Mouse (Mus musculus) frontal cortex, postnatal 14 days (tissue): ENCODE data around the gene St14.
"Not testable (repeated sequence)": the region's sequence is repeated elsewhere in the genome, so short reads cannot be mapped to it uniquely, and the experiment has no call there.

Experiments
- DNase-seq, 2 experiments: peaks; one replicate each; pipeline ENCODE4 v3.0.0; 2022; ENCODE audit warnings: low spot score in 2 of 2

The St14 gene

DNA sequence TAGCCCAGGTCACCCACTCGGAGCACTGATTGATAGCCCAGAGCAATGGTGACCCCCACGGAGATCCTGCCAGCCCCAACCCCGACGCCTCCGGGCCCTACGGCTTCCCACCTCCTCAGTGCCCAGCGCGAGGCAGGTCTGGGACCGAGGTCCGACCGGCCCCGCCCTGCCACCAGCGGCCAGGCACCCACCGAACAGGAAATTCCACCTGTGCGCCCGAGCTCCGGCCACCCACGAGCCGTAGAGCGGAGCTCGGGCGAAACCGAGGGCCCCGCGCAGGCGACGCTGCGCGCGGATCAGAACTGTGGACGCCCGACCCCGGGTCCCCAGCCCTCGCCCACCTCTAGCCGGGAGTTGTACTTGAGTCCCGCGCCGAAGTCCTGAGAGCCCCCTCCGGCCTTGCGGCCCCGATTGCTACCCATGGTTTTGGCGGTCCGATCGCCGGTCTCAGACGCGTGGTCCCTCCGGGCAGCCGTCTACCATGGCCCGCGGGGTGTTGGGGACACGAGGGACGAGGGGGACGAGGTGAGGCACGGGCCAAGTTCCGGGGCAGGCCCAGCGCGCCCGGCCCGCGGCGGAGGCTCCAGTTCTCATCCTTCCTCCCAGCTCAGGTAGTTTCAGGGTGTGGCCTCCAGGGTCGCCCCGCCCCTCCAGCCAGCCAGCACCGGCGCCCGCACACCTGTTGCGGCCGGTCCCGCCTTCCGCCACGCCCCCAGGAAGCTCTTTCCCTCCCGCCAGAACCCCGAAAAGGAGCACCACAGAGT lies at the start of gene St14:
TSS of gene St14 (minus strand) at position 649 of the 764 bp plus-strand sequence.
- no peak for DNase-seq

DNA sequence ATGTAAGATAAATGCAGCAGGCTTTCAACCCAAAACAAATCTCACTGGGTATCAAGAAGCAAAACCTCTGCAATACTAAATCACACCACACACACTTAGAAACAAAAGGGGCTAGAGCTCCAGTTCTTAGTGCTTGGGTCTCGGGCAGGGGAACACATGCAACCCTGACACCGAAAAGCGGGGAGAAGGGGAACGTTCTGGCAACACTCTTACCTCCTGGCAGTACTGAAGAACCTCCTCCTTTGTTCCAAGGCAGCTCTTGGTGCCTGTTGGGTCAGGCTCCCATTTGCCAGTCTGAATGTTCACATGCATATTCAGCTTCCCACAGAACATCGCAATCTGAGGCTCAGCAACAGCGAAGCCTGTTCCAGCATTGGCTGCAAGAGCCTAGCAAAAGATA lies 46.0 kb upstream of the St14 start:
- DNase-seq, result no peak

DNA sequence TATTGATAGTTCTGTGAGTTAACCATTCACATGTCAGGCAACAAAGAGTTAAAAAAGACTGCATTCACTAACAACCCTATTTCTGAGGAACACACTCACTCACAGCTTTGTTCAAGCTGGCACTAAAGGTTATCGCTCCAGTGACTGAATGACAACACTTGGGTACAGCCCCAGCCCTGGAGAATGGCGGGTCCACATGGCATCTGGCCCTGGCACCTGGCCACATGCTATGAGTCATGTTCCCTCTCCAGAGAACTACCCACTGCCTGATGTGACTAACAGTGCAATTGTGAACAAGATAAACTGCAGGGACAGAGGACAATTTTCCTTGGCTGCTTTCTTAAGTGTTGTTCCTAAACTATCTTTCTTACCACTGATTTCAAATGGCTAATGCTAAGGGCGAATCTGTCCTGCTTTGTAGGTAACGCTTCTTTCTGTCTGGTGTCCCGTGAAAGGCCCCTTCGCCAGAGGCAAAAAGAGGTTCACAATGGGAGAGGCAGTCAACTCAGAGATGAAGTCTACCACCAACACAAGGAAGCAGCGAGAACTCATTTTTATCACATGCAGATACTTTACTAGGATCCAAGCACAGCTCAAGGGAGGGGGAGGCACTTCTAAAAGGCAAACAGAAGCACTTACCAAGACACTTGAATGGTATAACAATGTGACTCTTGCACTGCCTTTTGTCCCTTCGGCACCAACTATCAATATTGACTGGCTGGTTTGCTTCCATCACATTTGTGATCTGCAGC lies 44.9 kb upstream of the St14 start:
- peak; percentile 65 to 68 for DNase-seq

DNA sequence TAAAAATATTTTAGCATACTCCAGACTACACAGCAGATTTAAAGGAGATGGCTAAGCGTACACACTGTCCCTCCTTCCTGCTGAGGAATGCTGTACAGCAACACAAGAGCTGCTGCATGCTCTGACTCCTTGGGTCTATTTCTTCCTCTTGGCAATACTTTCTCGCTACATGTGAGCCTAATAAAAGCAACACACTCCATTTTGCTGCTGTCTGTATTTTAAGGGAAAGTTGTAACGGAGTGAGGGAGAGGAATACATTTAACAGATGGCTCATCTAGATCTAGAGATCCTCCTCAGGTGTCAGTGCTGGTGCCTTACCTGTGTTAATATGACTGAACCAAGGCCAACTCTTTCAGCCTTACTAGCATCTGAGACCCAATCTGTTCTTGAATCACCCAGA lies 44.3 kb upstream of the St14 start:
- no peak for DNase-seq

DNA sequence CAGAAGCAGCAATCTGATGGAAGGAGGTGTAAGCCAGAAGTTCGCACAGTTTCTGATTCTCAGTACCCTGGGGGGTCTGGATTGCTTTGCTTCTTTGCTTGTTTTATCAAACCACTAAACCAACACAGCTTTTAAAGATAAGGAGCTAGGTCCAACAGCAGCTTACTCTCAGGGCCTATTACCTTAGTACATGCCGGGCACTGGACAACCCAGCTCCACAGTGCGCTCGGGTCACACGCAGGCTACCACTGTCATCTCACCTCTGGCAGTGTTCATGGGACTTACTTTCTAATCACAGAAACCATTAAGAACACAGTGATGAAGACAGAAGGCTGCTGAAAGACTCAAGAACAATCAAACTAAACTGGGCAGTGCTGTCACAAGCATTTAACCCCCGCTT lies 43.7 kb upstream of the St14 start:
- DNase-seq, result no peak

DNA sequence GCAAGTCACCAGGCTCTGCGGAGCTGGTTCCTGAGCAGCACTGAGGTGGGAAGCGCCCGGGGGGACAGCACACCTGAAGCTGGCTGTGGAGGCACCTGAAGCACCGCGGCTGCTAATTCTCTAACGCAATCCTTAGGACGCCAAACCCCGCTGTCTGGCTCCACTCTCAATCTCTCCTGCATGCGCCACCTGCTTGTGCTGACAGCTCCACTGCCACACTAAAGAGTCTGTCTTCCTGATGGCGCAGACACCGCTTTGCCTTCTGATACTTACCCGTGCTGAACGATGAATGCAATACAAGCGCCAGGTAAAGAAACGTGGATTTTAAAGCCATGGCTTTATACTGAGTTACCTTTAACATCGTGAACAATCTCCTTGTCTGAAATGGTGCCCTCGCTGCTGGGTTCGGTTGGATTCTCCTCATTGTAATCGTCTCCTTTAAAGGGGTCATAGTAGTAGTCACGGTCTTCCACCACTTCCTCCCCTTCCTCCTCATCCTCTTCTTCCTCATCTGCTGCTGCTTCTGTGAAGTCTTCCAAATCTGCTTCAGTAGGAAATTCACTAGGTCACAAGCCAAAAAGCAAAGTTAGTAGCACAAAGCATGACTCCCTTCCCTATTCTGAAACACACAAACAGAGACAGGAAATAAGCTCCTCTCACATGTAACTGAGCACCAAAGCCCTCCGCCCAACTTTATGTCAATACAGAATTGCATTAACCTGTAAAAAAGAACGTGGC lies 36.9 kb upstream of the St14 start:
- DNase-seq, result no peak

DNA sequence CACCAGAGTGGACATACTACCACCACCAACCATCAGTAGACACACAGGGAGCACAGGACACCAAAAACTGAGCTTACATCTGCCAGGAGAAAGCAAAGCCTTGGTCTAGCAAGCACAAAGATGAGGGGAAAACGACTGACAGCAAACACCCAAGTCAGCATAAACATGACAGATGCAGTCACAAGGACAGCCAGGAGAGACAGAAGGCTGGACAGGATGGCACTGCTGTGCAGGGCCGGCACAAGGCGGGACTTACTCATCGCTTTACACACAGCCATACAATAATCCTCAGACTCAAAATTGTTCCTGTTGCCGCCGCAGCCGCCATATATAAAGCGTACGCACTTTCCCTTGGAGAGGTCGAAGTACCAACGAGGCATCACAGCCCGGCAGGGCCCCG lies 35.7 kb upstream of the St14 start:
- DNase-seq, result no peak

DNA sequence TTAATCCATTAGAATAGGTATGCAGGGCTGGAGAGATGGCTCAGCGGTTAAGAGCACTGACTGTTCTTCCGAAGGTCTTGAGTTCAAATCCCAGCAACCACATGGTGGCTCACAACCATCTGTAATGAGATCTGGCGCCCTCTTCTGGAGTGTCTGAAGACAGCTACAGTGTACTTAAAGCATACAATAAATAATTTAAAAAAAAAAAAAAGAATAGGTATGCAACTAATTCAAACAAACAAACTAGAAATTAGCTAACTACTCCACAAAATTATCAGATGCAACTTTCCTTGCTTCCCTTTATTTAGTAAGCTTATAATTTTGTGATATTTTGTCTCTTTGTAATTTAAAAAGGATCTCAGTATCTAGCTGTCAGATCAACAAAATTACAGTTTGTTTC lies 33.9 kb upstream of the St14 start:
- not testable (repeated sequence) for DNase-seq

DNA sequence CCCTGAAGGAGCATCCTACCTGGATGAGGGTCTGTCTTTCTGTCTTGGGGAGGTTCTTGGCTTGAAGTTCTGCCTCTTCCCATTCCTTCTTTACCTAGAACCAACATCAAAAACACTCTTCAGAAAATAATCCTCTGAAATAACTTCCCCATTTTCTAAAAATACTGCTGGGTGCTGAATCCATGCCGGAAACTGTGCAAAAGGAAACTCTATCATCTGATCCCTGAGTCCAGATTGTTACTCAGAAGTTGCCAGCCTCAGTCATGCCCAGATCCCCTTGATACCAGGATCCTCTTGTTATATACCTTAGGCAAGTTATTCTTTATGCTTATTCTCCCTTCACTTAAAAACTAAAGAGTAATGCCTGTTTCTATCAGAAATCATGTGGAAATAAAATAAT lies 31.7 kb upstream of the St14 start:
- DNase-seq, result no peak

DNA sequence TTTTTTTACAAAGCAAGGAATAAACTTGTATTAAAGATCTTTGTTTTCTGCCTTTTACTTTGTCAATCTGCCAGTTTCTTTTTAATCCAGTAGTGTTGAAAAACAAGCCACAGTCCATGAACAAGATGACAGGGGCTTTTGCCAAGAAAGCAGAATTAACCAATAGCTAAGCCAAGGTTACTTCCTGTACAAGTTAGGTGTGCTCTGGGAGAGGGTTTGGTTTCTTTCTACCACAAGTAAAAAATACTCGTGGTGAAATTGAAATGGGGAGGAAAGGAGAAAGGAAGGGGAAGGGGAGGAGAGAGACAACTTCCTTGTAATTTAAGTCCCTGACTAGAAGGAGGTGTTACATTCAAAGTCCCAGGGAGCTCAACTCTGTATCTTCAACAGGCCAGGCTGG lies 31.3 kb upstream of the St14 start:
- no peak for DNase-seq

DNA sequence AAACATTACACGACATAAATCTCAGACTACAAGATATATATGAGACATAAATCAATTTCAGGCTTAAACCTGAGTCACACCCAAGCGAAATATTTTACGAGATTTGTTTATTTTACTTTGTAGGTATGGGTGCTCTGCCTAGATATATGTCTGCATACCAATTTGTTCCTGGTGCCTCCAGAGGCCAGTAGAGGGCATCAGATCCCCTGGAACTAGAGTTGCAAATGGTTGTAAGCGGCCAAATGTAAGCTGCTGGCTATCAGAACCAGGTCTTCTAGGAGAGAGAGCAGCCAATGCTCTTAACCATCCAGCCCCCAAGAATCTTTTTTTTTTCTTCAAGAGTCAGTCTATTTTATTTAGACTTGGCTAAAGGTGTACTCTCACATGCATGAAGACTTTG lies 28.3 kb upstream of the St14 start:
- DNase-seq, result no peak

DNA sequence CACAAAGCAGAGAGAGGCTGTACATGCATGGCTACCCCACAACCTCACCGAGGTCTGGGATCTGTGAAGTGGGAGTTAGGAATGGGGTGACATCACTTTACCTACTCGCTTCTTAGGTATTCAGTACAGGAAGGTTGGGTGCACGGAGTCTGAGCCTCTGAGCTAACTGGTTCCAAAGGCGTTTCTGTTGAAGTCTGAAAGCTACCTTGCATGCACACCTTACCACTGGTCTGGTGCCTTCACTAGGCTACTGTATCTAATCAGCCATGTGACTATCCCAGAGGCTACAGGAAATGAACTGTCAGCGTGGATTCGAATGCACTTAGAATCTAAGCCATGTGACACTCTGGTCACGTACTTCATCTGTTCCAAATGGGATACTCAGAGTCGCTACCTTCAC lies 24.9 kb upstream of the St14 start:
- no peak for DNase-seq

DNA sequence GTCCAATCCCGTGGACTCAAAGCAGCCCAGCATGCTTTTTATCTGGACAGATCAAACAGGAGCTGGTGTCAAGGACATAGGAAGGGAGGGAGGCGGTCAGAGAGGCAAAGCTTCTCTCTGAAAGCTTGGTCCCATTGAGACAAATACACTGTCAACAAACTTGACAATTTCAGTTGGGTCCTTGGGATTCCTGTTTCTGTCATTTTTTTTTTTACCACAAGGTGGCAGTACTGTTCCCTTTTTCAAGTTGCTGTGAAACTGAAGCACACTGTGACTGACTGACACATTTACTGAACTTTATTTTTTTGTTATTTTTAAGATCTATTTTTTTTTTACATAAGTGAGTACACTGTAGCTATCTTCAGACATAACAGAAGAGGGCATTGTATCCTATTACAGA lies 19.4 kb upstream of the St14 start:
- no peak for DNase-seq

DNA sequence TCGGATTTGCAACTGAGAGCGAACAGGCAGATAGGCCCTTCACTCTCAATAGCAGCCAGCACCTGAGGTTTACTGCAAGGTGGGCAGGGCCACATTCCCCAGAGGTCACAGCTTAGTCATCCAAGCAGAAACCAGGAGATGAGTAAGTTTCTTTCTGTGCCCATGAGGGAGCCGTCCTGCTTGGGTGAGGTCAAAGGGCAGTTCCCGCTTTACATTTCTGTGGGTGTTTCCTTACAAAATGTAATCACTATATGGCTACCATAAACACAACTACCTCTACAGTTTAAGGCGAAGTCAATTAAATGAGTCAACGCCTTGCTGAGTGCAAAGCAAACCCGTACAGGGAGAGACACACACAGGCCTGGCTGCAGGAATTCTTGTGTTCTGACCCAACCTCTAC lies 16.5 kb upstream of the St14 start:
- DNase-seq, result no peak

DNA sequence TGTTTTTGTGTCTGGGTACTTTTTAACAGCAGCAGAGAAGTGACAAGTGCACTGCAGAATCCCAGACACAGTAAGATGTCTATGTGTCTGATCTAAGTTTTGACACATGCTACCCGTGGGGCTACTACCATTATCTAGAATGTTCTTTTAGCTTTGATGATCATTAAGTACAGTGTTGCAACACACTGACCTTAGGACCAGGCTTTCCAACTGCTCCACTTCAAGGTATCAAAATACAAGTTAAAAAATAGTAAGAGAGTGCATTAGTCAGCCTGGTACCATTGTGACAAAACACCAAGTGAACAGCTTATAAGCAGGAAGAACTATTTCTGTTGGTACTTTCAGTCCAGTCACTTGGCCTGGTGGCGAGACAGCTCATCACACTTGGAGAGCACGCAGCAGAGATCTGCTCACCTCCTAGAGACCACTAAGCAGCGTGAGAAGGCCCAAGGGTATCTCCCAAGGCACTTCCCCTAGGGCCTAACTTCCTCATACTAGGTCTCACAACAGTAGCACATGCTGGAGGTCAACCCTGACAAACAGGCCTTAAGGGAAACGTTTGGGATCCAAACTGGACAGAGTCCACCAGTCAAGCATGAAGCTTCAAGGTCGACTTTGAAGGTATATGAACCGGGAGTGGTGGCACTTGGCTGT lies 13.7 kb upstream of the St14 start:
- no peak for DNase-seq

DNA sequence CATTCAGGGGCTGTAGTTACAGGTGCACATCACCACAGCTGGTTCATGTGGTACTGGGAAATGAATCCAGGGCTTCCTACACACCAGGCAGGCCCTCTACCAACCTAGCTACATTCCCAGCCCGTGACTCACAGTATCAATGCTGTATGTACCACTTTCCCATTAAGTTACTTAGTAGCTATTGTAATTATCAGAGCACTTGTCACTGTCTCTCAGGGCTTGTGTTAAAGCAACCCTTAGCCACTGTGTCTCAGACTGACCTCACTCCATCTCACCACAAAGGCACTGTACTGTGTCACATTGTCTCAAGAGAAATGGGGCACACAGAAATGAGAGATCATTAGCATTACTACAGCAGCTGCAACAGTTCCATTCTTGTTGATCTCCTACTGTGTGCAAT lies 11.3 kb upstream of the St14 start:
- no peak for DNase-seq

DNA sequence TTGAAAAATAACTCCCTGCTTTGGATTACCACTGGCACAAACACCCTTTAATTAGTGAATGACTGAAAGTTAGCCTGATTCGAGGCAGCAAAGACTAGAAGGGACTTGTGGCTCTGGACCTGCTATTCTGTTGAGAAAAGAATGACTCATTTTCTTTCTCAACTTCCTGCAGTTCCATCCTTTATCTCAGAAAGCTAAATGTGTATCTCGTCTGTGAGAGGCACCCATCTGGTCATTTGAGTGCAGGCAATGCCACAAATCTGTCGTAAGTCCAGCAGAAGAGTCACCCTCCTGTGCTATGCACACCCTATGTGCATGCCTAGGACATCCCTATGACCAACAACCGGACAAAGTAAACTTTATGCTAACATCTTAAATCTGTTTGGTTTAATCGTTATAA lies 1.5 kb upstream of the St14 start:
- no peak for DNase-seq

DNA sequence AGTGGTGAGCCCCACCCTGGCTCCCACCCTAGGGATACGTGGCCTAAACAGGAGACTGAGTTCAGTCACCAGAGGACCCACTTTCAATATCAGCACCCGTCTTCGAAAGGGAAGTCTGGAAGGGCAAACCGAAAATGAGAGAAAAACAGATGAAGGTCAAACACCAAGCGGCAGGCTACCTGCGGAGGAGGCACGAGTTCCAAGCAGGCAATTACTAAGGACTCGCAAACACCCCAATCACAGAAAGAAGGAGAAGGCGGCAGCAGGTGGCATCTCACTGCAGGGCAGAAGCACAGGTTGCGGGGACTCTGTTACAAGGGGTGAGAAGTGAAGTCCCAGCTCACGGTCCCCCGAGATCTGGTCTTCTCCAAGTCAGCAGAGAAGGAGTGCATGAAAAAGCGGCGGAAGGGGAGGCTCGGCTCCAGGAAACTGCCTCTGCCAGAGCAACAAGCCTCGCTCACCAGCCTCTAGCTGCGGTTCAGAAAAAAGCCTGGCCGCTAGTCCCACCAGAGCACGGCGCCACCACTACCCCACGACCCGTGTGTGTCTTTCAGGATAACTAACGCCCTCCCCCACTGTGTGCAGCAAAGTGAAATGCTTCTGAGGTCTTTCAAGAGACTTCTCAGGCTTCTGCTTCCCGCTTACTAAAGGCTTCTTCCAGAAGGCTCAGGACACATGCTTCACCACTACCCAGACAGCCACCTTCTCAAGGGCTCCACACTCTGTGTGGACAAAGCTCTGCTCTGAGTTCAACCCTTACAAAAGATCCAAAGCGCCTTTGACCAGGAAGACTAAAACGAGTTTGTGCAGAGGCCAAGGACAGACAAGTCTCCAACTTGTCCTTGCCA lies 1.1 kb downstream of the St14 start:
- DNase-seq, result no peak

DNA sequence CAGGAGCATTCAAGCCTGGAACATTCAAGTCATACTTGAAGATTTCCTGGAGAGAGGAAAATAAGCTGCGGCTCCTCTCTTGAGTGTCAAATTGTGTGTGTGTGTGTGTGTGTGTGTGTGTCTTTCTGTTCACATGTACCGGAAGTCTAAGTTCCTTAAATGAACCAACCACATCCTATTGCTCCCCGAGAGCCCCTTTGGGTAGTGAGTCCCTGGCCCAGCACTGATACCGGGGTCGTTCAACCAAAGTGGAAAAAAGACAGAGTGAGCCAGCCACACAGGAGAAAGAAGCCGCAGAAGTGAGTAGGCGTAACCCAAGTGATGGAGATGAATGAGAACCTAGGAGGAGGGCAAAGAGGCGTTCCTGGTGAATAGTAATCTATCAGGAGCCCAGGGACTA lies 1.7 kb downstream of the St14 start:
- DNase-seq, result no peak

DNA sequence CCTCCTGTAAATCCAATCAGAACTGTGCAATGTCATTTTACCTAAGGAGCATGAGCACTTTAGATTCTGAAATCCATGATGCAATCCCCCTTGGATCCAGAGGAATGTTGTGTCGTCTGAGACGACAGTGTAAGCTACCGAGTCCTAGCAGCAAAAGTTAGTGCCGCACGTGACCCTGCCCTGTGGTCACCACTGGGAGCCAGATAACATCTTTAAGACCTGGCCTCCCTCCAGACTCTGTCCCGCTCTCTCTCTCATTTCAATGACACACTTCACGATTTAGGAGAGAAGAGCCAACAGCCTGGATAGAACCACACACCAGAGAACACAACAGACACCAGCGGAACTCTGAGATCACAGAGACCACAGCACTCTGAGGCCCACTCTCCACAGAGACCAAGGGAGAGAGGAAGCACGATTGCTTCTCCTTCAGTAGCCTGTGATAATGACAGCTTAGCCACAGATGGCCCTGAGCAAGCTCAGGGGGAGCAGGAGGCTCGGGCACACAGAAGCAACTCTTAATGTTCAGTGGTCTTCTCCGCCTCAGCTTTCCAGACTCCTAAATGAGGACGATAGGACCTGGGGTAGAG lies 3.7 kb downstream of the St14 start:
- DNase-seq, result no peak

DNA sequence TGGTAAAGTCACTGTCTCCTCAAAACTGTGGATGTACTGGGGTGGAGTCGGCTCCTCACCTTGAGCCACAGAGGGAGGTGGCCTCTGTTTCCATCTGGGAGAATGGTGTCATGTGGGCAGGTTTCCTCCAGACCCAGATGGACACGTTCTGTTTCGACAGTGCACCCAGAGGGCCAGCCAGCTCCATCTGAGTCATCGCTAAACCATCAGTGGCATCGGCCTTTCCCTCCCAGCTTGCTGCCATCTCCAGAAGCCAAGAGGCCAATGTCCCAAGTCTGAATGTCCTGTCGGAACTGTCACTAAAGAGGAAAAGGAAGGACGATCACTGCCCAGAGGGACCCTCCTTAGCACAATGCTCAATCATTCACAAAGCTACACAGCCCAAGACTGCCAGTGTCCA lies 5.6 kb downstream of the St14 start:
- no peak for DNase-seq
